Mouse (Mus musculus) embryonic facial prominence, embryonic 13.5 days (tissue): ENCODE data around the gene Trim63. TPM values are rescaled to one million over a fixed set of nuclear protein-coding genes. Genes with fewer than 3 reads are reported as not detected.
"Not testable (repeated sequence)": the region's sequence is repeated elsewhere in the genome, so short reads cannot be mapped to it uniquely, and the experiment has no call there.

ENCODE experiments used
- ATAC-seq: fragments of 200-750 bp; cut with Nextera tagmentation; 2 replicates; pipeline ENCODE4 v1.8.0; 2017; ENCODE audit warnings: low read depth; ENCODE audit not compliant: insufficient number of reproducible peaks, insufficient read depth, low FRiP score, low TSS enrichment
- H3K27ac ChIP-seq: fragments of 300-500 bp; sonication (generic); 2 replicates; pipeline ENCODE4 v1.5.1; 2015; ENCODE audit warnings: moderate library complexity, mild to moderate bottlenecking, inconsistent platforms
- H3K27me3 ChIP-seq: fragments of 300-500 bp; sonication (generic); 2 replicates; pipeline ENCODE4 v1.6.1; 2015; ENCODE audit warnings: mild to moderate bottlenecking, inconsistent platforms
- H3K36me3 ChIP-seq: fragments of 300-500 bp; sonication (generic); 2 replicates; pipeline ENCODE4 v1.6.1; 2015; ENCODE audit warnings: mild to moderate bottlenecking, inconsistent platforms
- H3K4me1 ChIP-seq: fragments of 300-500 bp; sonication (generic); 2 replicates; pipeline ENCODE4 v1.6.1; 2015; ENCODE audit warnings: inconsistent platforms
- H3K4me2 ChIP-seq: fragments of 300-500 bp; sonication (generic); 2 replicates; pipeline ENCODE4 v1.6.1; 2015; ENCODE audit warnings: moderate library complexity, mild to moderate bottlenecking, inconsistent platforms
- H3K4me3 ChIP-seq: fragments of 300-500 bp; sonication (generic); 2 replicates; pipeline ENCODE4 v1.5.1; 2015; ENCODE audit warnings: mild to moderate bottlenecking, inconsistent platforms
- H3K9ac ChIP-seq: fragments of 300-500 bp; sonication (generic); 2 replicates; pipeline ENCODE4 v1.6.1; 2015; ENCODE audit warnings: mild to moderate bottlenecking, inconsistent platforms
- H3K9me3 ChIP-seq: fragments of 300-500 bp; sonication (generic); 2 replicates; pipeline ENCODE4 v1.6.1; 2016; ENCODE audit warnings: inconsistent platforms
- WGBS: fragments of 180-500 bp; shearing (Covaris S2); methylation state at CpG from one replicate; pipeline ENCODE4 v1.1.7; 2015; ENCODE audit warnings: mixed read lengths; 5-methylcytosine and 5-hydroxymethylcytosine counted together
- polyA plus RNA-seq: library from polyadenylated mRNA; unstranded; fragments of >200 nt; fragmentation: Nextera tagmentation; extraction: Ambion mirVana; gene quantifications from 2 replicates; pipeline ENCODE4 v1.2.1, GENCODE M21; 2015

The Trim63 gene
- polyA plus RNA-seq, 1 experiment from 2014 or later: 1.2 TPM

DNA sequence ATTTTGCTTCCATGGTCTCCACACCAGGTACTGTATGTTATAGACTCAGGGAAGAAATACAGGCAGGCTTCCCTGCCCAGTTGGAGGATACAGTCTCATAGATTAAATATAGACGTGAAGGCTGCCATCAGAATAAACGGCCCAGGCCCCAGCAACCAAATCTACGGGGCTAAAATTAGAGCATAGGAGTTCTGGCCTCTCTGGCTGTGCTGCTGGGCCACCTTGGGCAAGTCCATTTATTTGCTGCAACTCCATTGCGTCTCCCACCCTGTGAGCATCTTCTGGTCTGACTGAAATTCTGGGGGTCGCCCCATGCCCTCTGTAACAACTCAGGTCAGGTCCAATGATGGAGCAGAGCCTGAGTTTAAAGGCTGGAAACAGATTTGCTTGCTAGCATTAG, 4.2 kb downstream of the Trim63 start:
- 86% methylated on average over 5 of the region's 5 CpGs for WGBS

GRCm38 (mm10) chr4:134319674-134320073, 4.8 kb downstream of the Trim63 start:
- no peaks in the 10 kb centered on the region for H3K27me3 ChIP-seq
- H3K9me3 ChIP-seq: no peaks in the 10 kb centered on the region
- WGBS: 76% methylated on average over 5 of the region's 5 CpGs
- no peak for ATAC-seq
- H3K36me3 ChIP-seq: no peaks in the 10 kb centered on the region
- no peak overlapping the region for H3K4me2 ChIP-seq
- no peak overlapping the region for H3K27ac ChIP-seq
- no peak overlapping the region for H3K9ac ChIP-seq
- H3K4me1 ChIP-seq: peaks cover 9% of the 10 kb centered on the region
- H3K4me3 ChIP-seq: no peak overlapping the region

More for the DNA sequence above, 4.2 kb downstream of the Trim63 start:
- H3K4me2 ChIP-seq: no peak overlapping the region
- no peaks in the 10 kb centered on the region for H3K36me3 ChIP-seq
- no peak overlapping the region for H3K4me3 ChIP-seq
- ATAC-seq: no peak
- H3K9ac ChIP-seq: no peak overlapping the region
- H3K27ac ChIP-seq: no peak overlapping the region
- H3K27me3 ChIP-seq: no peaks in the 10 kb centered on the region
- peaks cover 14% of the 10 kb centered on the region for H3K4me1 ChIP-seq
- H3K9me3 ChIP-seq: no peaks in the 10 kb centered on the region

- 0 out of 2 replicates have a peak, but pooled peaks cover 1% of the 10 kb centered on the region for H3K4me1 ChIP-seq
- WGBS: 62% methylated on average over 3 of the region's 3 CpGs
- H3K4me3 ChIP-seq: no peak overlapping the region
- H3K27me3 ChIP-seq: no peaks in the 10 kb centered on the region
- no peak overlapping the region for H3K27ac ChIP-seq
- H3K9me3 ChIP-seq: no peaks in the 10 kb centered on the region
- no peak overlapping the region for H3K9ac ChIP-seq
- H3K36me3 ChIP-seq: no peaks in the 10 kb centered on the region
- ATAC-seq: no peak
- no peak overlapping the region for H3K4me2 ChIP-seq
Observed at GRCm38 (mm10) chr4:134321524-134321923, 6.6 kb downstream of the Trim63 start.

DNA sequence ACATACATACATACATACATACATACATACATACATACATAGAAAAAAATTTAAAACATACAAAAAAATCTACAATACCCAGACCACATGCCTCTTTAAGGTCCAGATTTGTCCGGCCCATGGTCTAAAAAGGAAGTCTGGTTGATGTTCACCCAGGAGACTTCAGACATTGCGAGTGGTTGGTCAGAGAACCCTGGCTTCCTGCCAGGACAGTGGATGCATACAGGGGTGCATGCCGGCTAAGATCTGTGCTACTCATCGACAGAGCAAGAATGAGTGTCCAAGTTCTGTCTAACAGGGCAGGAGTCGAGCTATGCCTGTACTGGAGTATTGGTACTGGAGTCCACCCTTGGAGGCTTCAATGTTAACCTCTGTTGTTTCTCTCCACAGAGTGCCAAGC, 9.7 kb downstream of the Trim63 start:
- Histone ChIP-seq H3K36me3 (no peaks in the 10 kb centered on the region), H3K4me1 (peaks cover 5% of the 10 kb centered on the region; the same call in 1 of the 2 replicates), H3K27ac (no peak overlapping the region), H3K9me3 (no peaks in the 10 kb centered on the region), H3K4me2 (no peak overlapping the region), H3K27me3 (no peaks in the 10 kb centered on the region; the same call in 1 of the 2 replicates), H3K9ac (no peak overlapping the region), H3K4me3 (no peak overlapping the region)
- WGBS: 71% methylated on average over 5 of the region's 5 CpGs
- ATAC-seq: no peak

DNA sequence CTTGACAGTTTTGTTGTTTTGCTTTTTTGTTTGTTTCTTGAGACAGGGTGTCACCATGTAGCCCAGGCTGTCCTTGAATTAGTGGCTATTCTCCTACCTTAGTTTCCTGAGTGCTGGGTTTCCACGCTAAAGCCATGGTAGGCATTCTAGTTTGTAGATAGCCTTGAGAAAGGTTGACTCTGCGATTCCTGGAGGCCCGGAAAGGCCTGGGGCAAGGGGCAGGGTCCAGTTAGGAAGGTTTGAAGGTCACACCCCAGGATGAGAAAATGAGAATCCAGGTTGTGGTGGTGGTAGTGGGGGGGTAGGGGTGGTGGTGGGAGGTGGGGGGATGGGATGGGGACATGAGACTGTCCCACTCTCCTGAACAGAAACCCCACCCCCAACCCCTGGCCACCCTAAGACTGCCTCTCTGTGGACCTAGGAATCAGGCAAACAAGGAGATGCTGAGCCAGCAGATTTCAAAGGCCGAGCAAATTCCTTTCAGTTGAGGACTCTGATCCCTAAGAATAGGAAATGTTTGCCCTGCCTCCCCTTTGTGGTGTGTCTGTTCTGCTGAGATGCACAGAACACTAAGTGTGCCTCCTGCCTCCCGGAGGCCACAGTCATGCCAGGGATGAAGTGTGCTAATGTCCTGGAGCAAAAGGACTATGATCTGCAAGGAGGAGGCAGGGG, 12.1 kb downstream of the Trim63 start:
- Histone ChIP-seq H3K36me3 (no peaks in the 10 kb centered on the region), H3K4me2 (no peak overlapping the region), H3K4me3 (no peak overlapping the region), H3K4me1 (peaks cover 5% of the 10 kb centered on the region; the same call in 1 of the 2 replicates), H3K9ac (no peak overlapping the region), H3K27me3 (no peaks in the 10 kb centered on the region; the same call in 1 of the 2 replicates), H3K27ac (no peak overlapping the region), H3K9me3 (no peaks in the 10 kb centered on the region)
- no peak for ATAC-seq
- 52% methylated on average over 5 of the region's 5 CpGs for WGBS

DNA sequence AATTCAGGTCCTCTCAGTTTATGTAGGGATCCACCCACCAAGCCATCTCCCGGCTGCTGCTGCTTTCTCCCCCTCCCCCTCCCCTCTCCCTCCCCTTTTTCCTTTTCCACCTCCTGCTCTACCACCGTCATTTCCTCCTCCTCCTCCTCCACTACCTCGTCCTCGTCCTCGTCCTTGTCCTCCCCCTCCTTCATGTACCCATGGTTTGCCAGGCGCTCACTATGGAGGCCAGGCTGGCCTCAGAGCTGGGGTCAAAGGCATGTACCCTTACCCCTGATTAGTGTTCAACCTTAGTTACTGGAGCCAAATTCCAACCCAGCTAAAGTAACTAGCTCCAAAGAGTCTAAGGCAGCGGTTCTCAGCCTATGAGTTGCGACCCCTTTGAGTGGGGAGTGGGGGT, 13.2 kb downstream of the Trim63 start:
- Histone ChIP-seq H3K4me2 (no peak overlapping the region), H3K27ac (no peak overlapping the region), H3K36me3 (no peaks in the 10 kb centered on the region), H3K4me3 (no peak overlapping the region), H3K4me1 (peaks cover 5% of the 10 kb centered on the region; the same call in 1 of the 2 replicates), H3K9me3 (no peaks in the 10 kb centered on the region), H3K9ac (no peak overlapping the region), H3K27me3 (no peaks in the 10 kb centered on the region; the same call in none of the 2 replicates)
- ATAC-seq: no peak
- WGBS: 56% methylated on average over 8 of the region's 8 CpGs

GRCm38 (mm10) chr4:134328832-134329231, 13.9 kb downstream of the Trim63 start:
- Histone ChIP-seq H3K4me1 (peaks cover 5% of the 10 kb centered on the region; the same call in 1 of the 2 replicates), H3K27ac (no peak overlapping the region), H3K9me3 (no peaks in the 10 kb centered on the region), H3K4me2 (no peak overlapping the region), H3K4me3 (no peak overlapping the region), H3K9ac (no peak overlapping the region), H3K36me3 (no peaks in the 10 kb centered on the region), H3K27me3 (no peaks in the 10 kb centered on the region; the same call in none of the 2 replicates)
- no peak for ATAC-seq
- WGBS: 85% methylated on average over 8 of the region's 8 CpGs

GRCm38 (mm10) chr4:134330281-134330680, 15.4 kb downstream of the Trim63 start:
- Histone ChIP-seq H3K4me2 (no peak overlapping the region), H3K36me3 (no peaks in the 10 kb centered on the region), H3K4me1 (peaks cover 5% of the 10 kb centered on the region; the same call in 1 of the 2 replicates), H3K9ac (no peak overlapping the region), H3K27ac (no peak overlapping the region), H3K9me3 (no peaks in the 10 kb centered on the region), H3K27me3 (no peaks in the 10 kb centered on the region; the same call in none of the 2 replicates), H3K4me3 (no peak overlapping the region)
- no peak for ATAC-seq
- WGBS: 65% methylated on average over 5 of the region's 5 CpGs

DNA sequence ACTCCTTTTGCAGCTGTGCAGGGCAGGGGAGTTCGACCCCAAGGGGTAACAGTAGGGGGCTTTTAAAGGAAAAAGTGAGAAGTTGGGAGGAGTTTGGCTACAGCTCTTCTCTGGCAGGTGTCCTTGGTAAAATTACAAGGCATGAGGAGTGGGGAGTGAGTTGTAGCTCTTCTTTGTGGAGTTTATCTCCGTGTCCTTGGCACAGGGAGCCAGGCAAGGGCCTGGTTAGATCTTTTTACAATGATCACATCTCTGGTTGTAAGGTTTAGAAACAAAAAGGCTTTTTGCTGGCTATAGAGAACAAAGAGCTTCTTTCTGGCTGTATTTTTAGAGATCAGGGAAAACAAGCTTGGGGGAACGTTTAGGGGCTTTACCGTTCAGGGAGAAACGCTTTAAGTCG, 26.3 kb downstream of the Trim63 start:
- 60% methylated on average over 6 of the region's 6 CpGs for WGBS
- ATAC-seq, H3K9ac ChIP-seq, H3K36me3 ChIP-seq, H3K27ac ChIP-seq, H3K4me2 ChIP-seq, H3K4me3 ChIP-seq, H3K9me3 ChIP-seq: not testable (repeated sequence)
- H3K4me1 ChIP-seq: peaks cover 13% of the 10 kb centered on the region
- H3K27me3 ChIP-seq: peaks cover 59% of the 10 kb centered on the region

- no peak for ATAC-seq
- H3K9me3 ChIP-seq: 0 out of 2 replicates have a peak, but pooled peaks cover 4% of the 10 kb centered on the region
- H3K27me3 ChIP-seq: peaks cover 67% of the 10 kb centered on the region
- no peaks in the 10 kb centered on the region for H3K36me3 ChIP-seq
- WGBS: 27% methylated on average over 11 of the region's 11 CpGs
- peaks cover 13% of the 10 kb centered on the region for H3K4me1 ChIP-seq
- H3K4me2 ChIP-seq: no peak overlapping the region
- H3K4me3 ChIP-seq: peak overlapping the region; percentile 35; the same call in 1 of the 2 replicates
- no peak overlapping the region for H3K27ac ChIP-seq
- H3K9ac ChIP-seq: no peak overlapping the region
Observed at GRCm38 (mm10) chr4:134342213-134342779, 27.4 kb downstream of the Trim63 start.

DNA sequence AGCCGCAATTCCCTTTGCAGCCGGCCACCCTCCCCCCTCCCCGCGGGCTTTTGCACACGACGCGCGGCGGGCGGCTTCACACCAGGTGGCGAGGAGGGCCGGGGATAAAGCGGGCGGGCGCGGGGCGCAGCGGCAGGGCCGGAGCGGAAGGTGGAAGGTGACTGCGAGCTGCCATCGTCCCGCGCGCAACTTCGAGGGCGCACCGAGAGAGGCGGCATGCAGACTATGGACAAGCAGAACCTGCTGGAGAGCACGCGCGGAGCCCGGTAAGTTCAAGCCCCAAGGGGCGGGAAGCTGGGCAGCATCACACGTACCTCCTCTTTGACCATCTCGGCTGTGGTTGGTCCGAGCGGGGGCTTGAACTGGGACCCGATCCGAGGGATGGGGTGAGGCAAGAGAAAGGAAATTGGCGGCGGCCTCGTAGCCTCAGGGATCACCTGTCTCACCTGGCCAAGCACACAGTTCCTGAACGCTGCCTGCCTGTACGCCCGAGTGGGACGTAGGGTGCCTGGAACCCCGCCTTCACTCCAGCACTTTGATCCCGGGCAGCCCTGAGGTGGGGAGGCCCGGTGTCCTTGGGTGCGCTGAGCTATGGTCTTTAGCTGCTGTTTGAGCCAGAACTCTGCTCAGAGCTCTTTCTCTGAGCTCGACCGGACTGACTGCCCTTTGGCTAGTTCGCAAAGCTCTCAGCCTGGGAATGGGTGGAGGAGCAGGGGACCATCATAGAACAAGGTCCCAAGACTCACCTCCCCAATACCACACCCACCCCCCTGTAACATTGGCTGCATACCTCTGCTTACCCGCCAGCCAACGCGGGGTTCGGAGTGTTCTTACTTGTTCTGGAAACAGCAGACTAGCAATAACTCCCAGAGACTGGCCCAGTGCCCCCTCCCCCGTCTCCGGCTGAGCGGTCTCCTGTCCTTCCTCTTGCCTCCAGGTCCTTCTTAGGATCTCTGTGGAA, 28.4 kb downstream of the Trim63 start, which contains the start of gene Slc30a2:
Gene Slc30a2 (plus strand): TSS at position 111 of the 961 bp plus-strand sequence.
- H3K9me3 ChIP-seq: 0 out of 2 replicates have a peak, but pooled peaks cover 4% of the 10 kb centered on the region
- peaks cover 13% of the 10 kb centered on the region for H3K4me1 ChIP-seq
- H3K36me3 ChIP-seq: no peaks in the 10 kb centered on the region
- H3K9ac ChIP-seq: peak within 1 kb of the TSS; percentile 49; the same call in 1 of the 2 replicates
- 2% methylated on average over 61 of the region's 61 CpGs for WGBS
- H3K27me3 ChIP-seq: peaks cover 67% of the 10 kb centered on the region
- H3K4me2 ChIP-seq: peak within 1 kb of the TSS; percentile 61
- H3K27ac ChIP-seq: no peak within 1 kb of the TSS
- ATAC-seq: 0 out of 2 replicates have a peak, but pooled peaks have one; percentile 20
- H3K4me3 ChIP-seq: peak within 1 kb of the TSS; percentile 35
